Mouse (Mus musculus): Measurements from ENCODE around the gene Paox. TPM values are rescaled to one million over a fixed set of nuclear protein-coding genes. Genes with fewer than 3 reads are reported as not detected.

The Paox gene
- polyA plus RNA-seq, 1 experiment from 2014 or later: 19.2 TPM

GRCm38 (mm10) chr7:140180692-140181091, 65.1 kb downstream of the Paox start:
- 82% methylated on average over 2 of the region's 2 CpGs for WGBS
- no peaks in the 10 kb centered on the region for H3K4me1 ChIP-seq
- H3K36me3 ChIP-seq: no peaks in the 10 kb centered on the region
- H3K9ac ChIP-seq: no peak overlapping the region
- no peak overlapping the region for H3K4me3 ChIP-seq
- H3K4me2 ChIP-seq: no peak overlapping the region
- no peaks in the 10 kb centered on the region for H3K9me3 ChIP-seq
- no peak overlapping the region for H3K27ac ChIP-seq
- H3K27me3 ChIP-seq: no peaks in the 10 kb centered on the region
- ATAC-seq (ENCODE audit: insufficient number of reproducible peaks, insufficient read depth, low FRiP score, low TSS enrichment, low read depth): no peak

GRCm38 (mm10) chr7:140184206-140184605, 68.6 kb downstream of the Paox start:
- WGBS: 88% methylated on average over 4 of the region's 4 CpGs
- Histone ChIP-seq H3K9me3 (no peaks in the 10 kb centered on the region), H3K27me3 (no peaks in the 10 kb centered on the region), H3K27ac (no peak overlapping the region), H3K36me3 (no peaks in the 10 kb centered on the region), H3K9ac (no peak overlapping the region), H3K4me3 (no peak overlapping the region), H3K4me2 (no peak overlapping the region), H3K4me1 (no peaks in the 10 kb centered on the region)
- ATAC-seq (ENCODE audit: insufficient number of reproducible peaks, insufficient read depth, low FRiP score, low TSS enrichment, low read depth): no peak

Other genes with a start within 250 kb of the Paox start
- 0.11 and 0.15 TPM in 2 replicates for gene Kndc1, start 221.1 kb upstream of the Paox start, polyA plus RNA-seq (2015; fragmentation: Nextera tagmentation; extraction: Ambion mirVana)
- gene Utf1, start 172.0 kb upstream of the Paox start, polyA plus RNA-seq (2015; fragmentation: Nextera tagmentation; extraction: Ambion mirVana): 0.28 and 0.36 TPM in 2 replicates
- 0.85 and 1.1 TPM in 2 replicates for gene 6430531B16Rik, start 137.0 kb upstream of the Paox start, polyA plus RNA-seq (2015; fragmentation: Nextera tagmentation; extraction: Ambion mirVana)
- gene Adam8, start 123.2 kb upstream of the Paox start, polyA plus RNA-seq (2015; fragmentation: Nextera tagmentation; extraction: Ambion mirVana): 2.4 and 3.3 TPM in 2 replicates
- gene Zfp511, start 79.4 kb upstream of the Paox start, polyA plus RNA-seq (2015; fragmentation: Nextera tagmentation; extraction: Ambion mirVana): 41.0 and 42.4 TPM in 2 replicates
- 66.3 and 70.1 TPM in 2 replicates for gene Tubgcp2, start 79.1 kb upstream of the Paox start, polyA plus RNA-seq (2015; fragmentation: Nextera tagmentation; extraction: Ambion mirVana)
- gene Msx3, start 66.7 kb upstream of the Paox start, polyA plus RNA-seq (2015; fragmentation: Nextera tagmentation; extraction: Ambion mirVana): 0.20 TPM in 1 of 2 replicates, not detected in the other
- 3.1 and 4.0 TPM in 2 replicates for gene Caly, start 33.3 kb upstream of the Paox start, polyA plus RNA-seq (2015; fragmentation: Nextera tagmentation; extraction: Ambion mirVana)
- gene Prap1, start 22.4 kb upstream of the Paox start, polyA plus RNA-seq (2015; fragmentation: Nextera tagmentation; extraction: Ambion mirVana): 2.2 TPM in 1 of 2 replicates, not detected in the other
- gene Fuom, start 13.4 kb upstream of the Paox start, polyA plus RNA-seq (2015; fragmentation: Nextera tagmentation; extraction: Ambion mirVana): 26.0 and 26.9 TPM in 2 replicates
- 170 and 172 TPM in 2 replicates for gene Echs1, start 677 bp downstream of the Paox start, polyA plus RNA-seq (2015; fragmentation: Nextera tagmentation; extraction: Ambion mirVana)
- 21.1 and 24.2 TPM in 2 replicates for gene Mtg1, start 21.8 kb downstream of the Paox start, polyA plus RNA-seq (2015; fragmentation: Nextera tagmentation; extraction: Ambion mirVana)
- 0.72 TPM in 2 replicates for gene Sprn, start 39.1 kb downstream of the Paox start, polyA plus RNA-seq (2015; fragmentation: Nextera tagmentation; extraction: Ambion mirVana)
- not detected in 2 replicates for gene Olfr522, start 49.0 kb downstream of the Paox start, polyA plus RNA-seq (2015; fragmentation: Nextera tagmentation; extraction: Ambion mirVana)
- gene Olfr523, start 57.4 kb downstream of the Paox start, polyA plus RNA-seq (2015; fragmentation: Nextera tagmentation; extraction: Ambion mirVana): 0.07 TPM in 1 of 2 replicates, not detected in the other
- not detected in 2 replicates for gene Olfr524, start 90.2 kb downstream of the Paox start, polyA plus RNA-seq (2015; fragmentation: Nextera tagmentation; extraction: Ambion mirVana)
- not detected in 2 replicates for gene Cd163l1, start 102.5 kb downstream of the Paox start, polyA plus RNA-seq (2015; fragmentation: Nextera tagmentation; extraction: Ambion mirVana)
- gene 5830411N06Rik, start 131.5 kb downstream of the Paox start, polyA plus RNA-seq (2015; fragmentation: Nextera tagmentation; extraction: Ambion mirVana): not detected in 2 replicates
- not detected in 2 replicates for gene Olfr525, start 205.1 kb downstream of the Paox start, polyA plus RNA-seq (2015; fragmentation: Nextera tagmentation; extraction: Ambion mirVana)
- gene Olfr527, start 218.2 kb downstream of the Paox start, polyA plus RNA-seq (2015; fragmentation: Nextera tagmentation; extraction: Ambion mirVana): not detected in 2 replicates
- not detected in 2 replicates for gene Olfr60, start 245.9 kb downstream of the Paox start, polyA plus RNA-seq (2015; fragmentation: Nextera tagmentation; extraction: Ambion mirVana)

Measured in embryonic facial prominence, embryonic 13.5 days (tissue).